Mouse (Mus musculus): ENCODE results near the gene Dlst. TPM values are rescaled to one million over a fixed set of nuclear protein-coding genes. Genes with fewer than 3 reads are reported as not detected.

Dlst gene
- polyA plus RNA-seq, 1 experiment: 167 TPM

DNA sequence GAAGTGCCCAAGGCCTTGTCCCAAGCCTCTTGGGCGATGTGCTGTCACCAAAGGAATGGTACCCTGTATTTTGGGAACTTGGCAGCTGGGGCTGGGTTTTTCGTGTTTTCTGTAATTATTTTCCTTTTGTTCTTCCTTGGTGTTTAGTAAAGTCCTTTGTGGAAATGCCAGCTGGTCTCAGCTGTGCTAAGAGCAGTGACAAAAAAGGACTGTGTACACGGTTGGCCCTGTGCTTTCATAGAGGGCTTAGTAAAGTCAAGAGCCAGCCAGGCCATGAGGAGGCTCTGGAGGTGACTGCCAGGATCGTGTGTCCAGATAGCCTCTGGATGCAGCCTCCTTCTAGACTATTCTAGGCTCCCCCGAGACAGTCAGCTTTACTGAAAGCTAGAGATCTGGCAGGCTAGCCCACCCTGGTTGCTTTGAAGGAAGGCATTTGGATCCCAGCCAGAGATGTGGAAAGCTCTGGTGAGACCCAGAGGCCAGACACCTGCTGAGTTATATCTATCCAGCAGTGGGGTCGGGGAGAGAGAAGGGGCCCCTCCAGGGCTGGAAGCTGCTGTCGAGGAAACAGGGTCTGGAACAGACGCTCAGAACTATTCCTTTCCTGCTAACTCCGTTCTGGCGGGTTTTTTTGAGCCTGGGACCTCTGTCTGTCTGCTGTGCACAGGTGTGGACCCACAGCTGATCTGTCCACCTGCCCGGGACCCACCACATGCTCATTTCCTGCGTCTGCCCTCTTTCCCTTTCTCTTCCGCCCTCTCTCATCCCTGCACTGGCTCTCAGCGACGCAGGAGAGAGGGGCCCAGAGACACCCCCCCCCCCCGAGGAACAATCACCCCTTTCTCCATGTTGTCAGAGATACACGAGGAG is 71.1 kb downstream of the Dlst start:
- TF ChIP-seq USF1 (IDR thresholded peaks at IDR 0.05; ENCODE audit: low read depth) (no peak), CEBPB (IDR thresholded peaks at IDR 0.05; ENCODE audit: low read depth) (no peak), MYOD1 (IDR thresholded peaks at IDR 0.05; ENCODE audit: control insufficient read depth, insufficient read length, low read depth) (no peak), MAX (IDR thresholded peaks at IDR 0.05) (no peak), FOSL1 (IDR thresholded peaks at IDR 0.05; ENCODE audit: insufficient read depth, low read length, poor library complexity, severe bottlenecking) (no peak), CTCF (IDR thresholded peaks at IDR 0.05; ENCODE audit: control insufficient read depth, insufficient read depth, insufficient read length) (no peak), MYOG (IDR thresholded peaks at IDR 0.05; ENCODE audit: control insufficient read depth, extremely low read depth, insufficient read length) (no peak)
- no peaks in the 10 kb centered on the region for H3K27me3 ChIP-seq (ENCODE audit: control insufficient read depth, insufficient read depth, insufficient read length)
- no peak overlapping the region for H3K4me3 ChIP-seq (ENCODE audit: insufficient read depth, poor library complexity, severe bottlenecking)
- H3ac ChIP-seq (ENCODE audit: control insufficient read depth, insufficient read length, low read depth): no peak overlapping the region
- H3K79me2 ChIP-seq (ENCODE audit: control insufficient read depth, insufficient read depth): peaks cover 4% of the 10 kb centered on the region
- no peaks in the 10 kb centered on the region for H3K36me3 ChIP-seq (ENCODE audit: control insufficient read depth, insufficient read depth)
- peaks cover 2% of the 10 kb centered on the region for H3K79me3 ChIP-seq (ENCODE audit: low read depth)

DNA sequence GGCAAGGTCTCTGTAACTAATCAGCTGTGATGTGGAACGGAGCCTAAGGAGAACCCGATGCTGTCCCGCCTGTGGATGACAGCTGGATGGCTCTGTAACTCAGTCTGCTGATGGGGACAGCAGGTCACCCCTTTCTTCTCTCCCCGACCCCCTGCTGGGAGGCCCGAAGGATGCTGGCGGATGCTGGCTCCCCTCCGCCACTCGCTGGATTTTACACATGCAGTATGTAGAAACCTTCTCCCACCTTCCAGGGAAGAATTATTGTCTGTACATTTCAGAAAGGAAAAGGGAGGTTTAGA is 71.7 kb downstream of the Dlst start:
- H3K36me3 ChIP-seq (ENCODE audit: control insufficient read depth, insufficient read depth): no peaks in the 10 kb centered on the region
- H3K79me2 ChIP-seq (ENCODE audit: control insufficient read depth, insufficient read depth): no peaks in the 10 kb centered on the region
- no peak overlapping the region for H3K4me3 ChIP-seq (ENCODE audit: insufficient read depth, poor library complexity, severe bottlenecking)
- H3K79me3 ChIP-seq (ENCODE audit: low read depth): no peaks in the 10 kb centered on the region
- H3ac ChIP-seq (ENCODE audit: control insufficient read depth, insufficient read length, low read depth): no peak overlapping the region
- TF ChIP-seq CEBPB (IDR thresholded peaks at IDR 0.05; ENCODE audit: low read depth) (no peak), FOSL1 (IDR thresholded peaks at IDR 0.05; ENCODE audit: insufficient read depth, low read length, poor library complexity, severe bottlenecking) (no peak), USF1 (IDR thresholded peaks at IDR 0.05; ENCODE audit: low read depth) (no peak), MYOD1 (IDR thresholded peaks at IDR 0.05; ENCODE audit: control insufficient read depth, insufficient read length, low read depth) (no peak), CTCF (IDR thresholded peaks at IDR 0.05; ENCODE audit: control insufficient read depth, insufficient read depth, insufficient read length) (no peak), MYOG (IDR thresholded peaks at IDR 0.05; ENCODE audit: control insufficient read depth, extremely low read depth, insufficient read length) (no peak), MAX (IDR thresholded peaks at IDR 0.05) (no peak)
- no peaks in the 10 kb centered on the region for H3K27me3 ChIP-seq (ENCODE audit: control insufficient read depth, insufficient read depth, insufficient read length)

DNA sequence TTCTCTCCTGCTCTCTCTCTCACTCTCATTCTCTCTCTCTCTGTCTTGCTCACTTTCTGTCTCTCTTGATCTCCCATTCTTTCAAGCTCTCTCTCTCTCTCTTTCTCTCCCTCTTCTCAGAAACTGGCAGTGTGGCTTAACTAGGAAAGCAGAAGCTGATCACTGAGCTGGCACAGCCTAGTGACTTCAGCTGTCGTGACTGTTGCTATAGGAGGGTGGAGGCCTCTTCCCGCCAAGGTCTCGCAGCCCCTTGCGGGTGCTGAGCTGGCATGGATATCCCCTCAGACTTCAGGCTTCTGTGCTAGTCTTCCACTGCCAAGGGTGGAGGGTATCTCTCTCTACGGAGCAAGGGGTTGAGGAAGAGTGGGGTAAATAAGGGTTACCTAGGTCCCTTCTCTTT is 72.3 kb downstream of the Dlst start:
- Histone ChIP-seq H3K4me3 (ENCODE audit: insufficient read depth, poor library complexity, severe bottlenecking) (no peak overlapping the region), H3ac (ENCODE audit: control insufficient read depth, insufficient read length, low read depth) (no peak overlapping the region), H3K36me3 (ENCODE audit: control insufficient read depth, insufficient read depth) (no peaks in the 10 kb centered on the region), H3K79me3 (ENCODE audit: low read depth) (no peaks in the 10 kb centered on the region), H3K27me3 (ENCODE audit: control insufficient read depth, insufficient read depth, insufficient read length) (no peaks in the 10 kb centered on the region), H3K79me2 (ENCODE audit: control insufficient read depth, insufficient read depth) (no peaks in the 10 kb centered on the region)
- TF ChIP-seq CTCF (IDR thresholded peaks at IDR 0.05; ENCODE audit: control insufficient read depth, insufficient read depth, insufficient read length): no peak
- TF ChIP-seq CEBPB (IDR thresholded peaks at IDR 0.05; ENCODE audit: low read depth): no peak
- no peak for TF ChIP-seq USF1 (IDR thresholded peaks at IDR 0.05; ENCODE audit: low read depth)
- TF ChIP-seq MYOG (IDR thresholded peaks at IDR 0.05; ENCODE audit: control insufficient read depth, extremely low read depth, insufficient read length): no peak

DNA sequence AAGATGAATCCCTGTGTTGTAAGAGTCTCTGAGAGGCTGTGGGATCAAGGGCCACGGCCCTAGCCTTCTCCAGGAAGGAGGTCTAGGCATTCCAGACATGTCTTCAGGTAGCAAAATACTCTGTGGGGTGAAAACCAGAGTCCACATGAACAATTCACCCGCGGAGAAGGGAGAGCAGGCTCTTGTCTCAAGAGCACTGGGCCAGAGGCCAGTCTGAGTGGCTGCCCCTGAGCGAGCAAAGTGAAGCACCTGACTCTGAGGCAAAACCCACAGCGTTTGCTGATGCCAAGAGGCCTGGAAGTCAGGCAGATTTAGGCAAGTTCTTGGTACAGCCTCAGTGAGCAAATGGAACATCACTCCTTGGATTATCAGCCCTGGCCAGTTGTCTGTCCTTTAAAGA is 73.5 kb downstream of the Dlst start:
- no peaks in the 10 kb centered on the region for H3K36me3 ChIP-seq (ENCODE audit: control insufficient read depth, insufficient read depth)
- no peaks in the 10 kb centered on the region for H3K79me3 ChIP-seq (ENCODE audit: low read depth)
- TF ChIP-seq CEBPB (IDR thresholded peaks at IDR 0.05; ENCODE audit: low read depth) (no peak), CTCF (IDR thresholded peaks at IDR 0.05; ENCODE audit: control insufficient read depth, insufficient read depth, insufficient read length) (no peak), MYOG (IDR thresholded peaks at IDR 0.05; ENCODE audit: control insufficient read depth, extremely low read depth, insufficient read length) (no peak), MAX (IDR thresholded peaks at IDR 0.05) (no peak), MYOD1 (IDR thresholded peaks at IDR 0.05; ENCODE audit: control insufficient read depth, insufficient read length, low read depth) (no peak), USF1 (IDR thresholded peaks at IDR 0.05; ENCODE audit: low read depth) (no peak), FOSL1 (IDR thresholded peaks at IDR 0.05; ENCODE audit: insufficient read depth, low read length, poor library complexity, severe bottlenecking) (no peak)
- no peak overlapping the region for H3K4me3 ChIP-seq (ENCODE audit: insufficient read depth, poor library complexity, severe bottlenecking)
- no peaks in the 10 kb centered on the region for H3K27me3 ChIP-seq (ENCODE audit: control insufficient read depth, insufficient read depth, insufficient read length)
- no peak overlapping the region for H3ac ChIP-seq (ENCODE audit: control insufficient read depth, insufficient read length, low read depth)
- no peaks in the 10 kb centered on the region for H3K79me2 ChIP-seq (ENCODE audit: control insufficient read depth, insufficient read depth)

Other genes starting within 250 kb of the Dlst start
- 49.5 TPM for gene Ltbp2, start 234.3 kb upstream of the Dlst start, polyA plus RNA-seq (2012; fragmentation: generic; extraction: Trizol)
- 115 TPM for gene Fcf1, start 139.9 kb upstream of the Dlst start, polyA plus RNA-seq (2012; fragmentation: generic; extraction: Trizol)
- gene Arel1, start 139.9 kb upstream of the Dlst start, polyA plus RNA-seq (2012; fragmentation: generic; extraction: Trizol): 9.9 TPM
- gene Ylpm1, start 114.5 kb upstream of the Dlst start, polyA plus RNA-seq (2012; fragmentation: generic; extraction: Trizol): 16.6 TPM
- gene Prox2, start 74 bp upstream of the Dlst start, polyA plus RNA-seq (2012; fragmentation: generic; extraction: Trizol): 2.0 TPM
- gene Rps6kl1, start 40.4 kb downstream of the Dlst start, polyA plus RNA-seq (2012; fragmentation: generic; extraction: Trizol): 0.39 TPM
- 49.6 TPM for gene Pgf, start 67.0 kb downstream of the Dlst start, polyA plus RNA-seq (2012; fragmentation: generic; extraction: Trizol)
- gene Eif2b2, start 108.6 kb downstream of the Dlst start, polyA plus RNA-seq (2012; fragmentation: generic; extraction: Trizol): 294 TPM
- gene Mlh3, start 159.8 kb downstream of the Dlst start, polyA plus RNA-seq (2012; fragmentation: generic; extraction: Trizol): 0.82 TPM
- 17.1 TPM for gene Acyp1, start 177.6 kb downstream of the Dlst start, polyA plus RNA-seq (2012; fragmentation: generic; extraction: Trizol)
- gene Zc2hc1c, start 177.8 kb downstream of the Dlst start, polyA plus RNA-seq (2012; fragmentation: generic; extraction: Trizol): 0.75 TPM
- 28.4 TPM for gene Nek9, start 228.5 kb downstream of the Dlst start, polyA plus RNA-seq (2012; fragmentation: generic; extraction: Trizol)

Measured in C2C12 (cell line).